Mouse (Mus musculus) midbrain, embryonic 14.5 days (tissue): ENCODE measurements around the gene 1700007K13Rik. TPM values are rescaled to one million over a fixed set of nuclear protein-coding genes. Genes with fewer than 3 reads are reported as not detected.

Source experiments
- ATAC-seq: fragments of 200-750 bp; cut with Nextera tagmentation; 2 replicates; pipeline ENCODE4 v1.8.0; 2017; ENCODE audit warnings: moderate number of reproducible peaks, moderate library complexity; ENCODE audit not compliant: low FRiP score, low TSS enrichment
- DNase-seq: peaks from one replicate; pipeline ENCODE4 v3.0.0-alpha.2; 2015
- H3K27ac ChIP-seq: fragments of 300-500 bp; sonication (generic); replicated peaks from 2 replicates; pipeline ENCODE4 v1.5.1; 2014; ENCODE audit warnings: mild to moderate bottlenecking, low read depth, low read length, moderate library complexity
- H3K27me3 ChIP-seq: fragments of 300-500 bp; sonication (generic); 2 replicates; pipeline ENCODE4 v1.6.1; 2014; ENCODE audit warnings: low read length, control low read depth, mixed read lengths; ENCODE audit not compliant: control insufficient read depth, insufficient read depth
- H3K36me3 ChIP-seq: fragments of 300-500 bp; sonication (generic); 2 replicates; pipeline ENCODE4 v1.6.1; 2014; ENCODE audit warnings: low read length, control low read depth; ENCODE audit not compliant: control insufficient read depth, insufficient read depth
- H3K4me1 ChIP-seq: fragments of 300-500 bp; sonication (generic); 2 replicates; pipeline ENCODE4 v1.6.1; 2014; ENCODE audit warnings: mild to moderate bottlenecking, antibody characterized with exemption, low read length, control low read depth; ENCODE audit not compliant: control insufficient read depth, insufficient read depth
- H3K4me2 ChIP-seq: fragments of 300-500 bp; sonication (generic); 2 replicates; pipeline ENCODE4 v1.6.1; 2014; ENCODE audit warnings: mild to moderate bottlenecking, low read length, moderate library complexity
- H3K4me3 ChIP-seq: fragments of 300-500 bp; sonication (generic); replicated peaks from 2 replicates; pipeline ENCODE4 v1.5.1; 2014; ENCODE audit warnings: low read depth, low read length
- H3K9ac ChIP-seq: fragments of 300-500 bp; sonication (generic); replicated peaks from 2 replicates; pipeline ENCODE4 v1.6.1; 2014; ENCODE audit warnings: mild to moderate bottlenecking, low read length, moderate library complexity
- H3K9me3 ChIP-seq: fragments of 300-500 bp; sonication (generic); 2 replicates; pipeline ENCODE4 v1.6.1; 2016; ENCODE audit warnings: low read length, control low read depth, mixed read lengths; ENCODE audit not compliant: control insufficient read depth
- WGBS: fragments of 180-500 bp; shearing (Covaris S2); extraction: QIAGEN DNeasy Blood & Tissue Kit; methylation state at CpG from one replicate; pipeline ENCODE4 v1.1.7; 2014; 5-methylcytosine and 5-hydroxymethylcytosine counted together
- polyA plus RNA-seq: library from polyadenylated mRNA; unstranded; fragments of >200 nt; fragmentation: Nextera tagmentation; extraction: Ambion mirVana; gene quantifications from 2 replicates; pipeline ENCODE4 v1.2.1, GENCODE M21; 2014

The 1700007K13Rik gene
- polyA plus RNA-seq, 1 experiment from 2014 or later, result 1.4 TPM

DNA sequence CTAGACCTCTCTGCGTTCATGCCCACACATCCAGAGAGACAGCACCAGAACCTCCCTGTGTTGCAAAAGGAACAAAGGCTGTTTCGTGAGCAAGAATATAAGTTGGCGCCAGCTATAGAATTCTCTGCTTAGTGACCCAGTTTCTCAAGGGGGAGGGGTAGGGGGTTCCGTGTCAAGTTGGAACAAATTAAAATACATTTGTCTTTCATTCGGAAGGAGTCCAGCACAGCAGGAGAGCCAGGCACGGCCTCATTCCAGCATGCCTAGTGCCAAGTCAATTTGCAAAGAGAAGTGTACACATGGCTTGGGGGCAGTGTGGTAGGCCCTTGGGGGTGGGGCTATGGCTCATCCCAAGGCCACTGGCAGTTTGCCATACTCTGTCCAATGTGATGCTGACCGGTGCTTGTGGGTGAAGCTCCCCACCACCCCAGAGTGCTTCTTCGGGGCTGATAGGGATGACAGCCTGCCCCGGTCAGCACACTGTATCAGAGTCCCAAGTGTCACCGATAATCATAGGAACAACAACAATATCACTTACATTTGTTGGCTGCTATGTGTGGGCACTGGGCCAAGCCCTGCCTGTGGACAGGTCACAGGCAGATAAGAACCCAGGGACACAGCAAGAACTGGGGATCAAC lies 50.6 kb downstream of the 1700007K13Rik start:
- WGBS, result 38% methylated on average over 10 of the region's 10 CpGs
- Histone ChIP-seq H3K9me3 (no peaks in the 10 kb centered on the region), H3K27ac (peak overlapping the region; percentile 57; the same call in 1 of the 2 replicates), H3K4me2 (no peak overlapping the region), H3K9ac (no peak overlapping the region), H3K27me3 (no peaks in the 10 kb centered on the region), H3K4me3 (no peak overlapping the region), H3K36me3 (no peaks in the 10 kb centered on the region), H3K4me1 (peaks cover 8% of the 10 kb centered on the region; the same call in 1 of the 2 replicates)
- DNase-seq (peak; percentile 61), ATAC-seq (no peak)

DNA sequence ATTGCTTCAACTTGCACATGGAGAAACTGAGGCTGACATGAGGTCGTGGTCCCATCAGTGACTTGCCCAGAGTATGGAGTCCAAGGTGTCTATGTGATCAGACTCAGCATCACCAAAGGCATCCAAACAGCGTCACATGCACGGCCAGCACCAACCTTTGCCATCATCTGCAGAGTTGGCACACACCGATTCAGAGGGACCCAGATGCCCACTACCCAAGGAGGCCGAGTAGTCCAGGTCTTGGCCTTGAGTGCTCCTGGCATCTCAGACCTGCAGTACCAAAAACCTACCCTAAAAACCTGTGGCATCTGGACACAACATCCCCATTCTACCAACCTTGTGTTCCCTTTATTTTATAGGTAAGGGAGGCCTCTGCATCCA lies 51.4 kb downstream of the 1700007K13Rik start:
- Histone ChIP-seq H3K9ac (no peak overlapping the region), H3K4me3 (no peak overlapping the region), H3K27me3 (no peaks in the 10 kb centered on the region), H3K4me1 (peaks cover 9% of the 10 kb centered on the region), H3K36me3 (no peaks in the 10 kb centered on the region), H3K9me3 (no peaks in the 10 kb centered on the region), H3K27ac (peak overlapping the region; percentile 57), H3K4me2 (no peak overlapping the region)
- no peak for DNase-seq
- ATAC-seq, result no peak
- WGBS, result 94% methylated on average over 5 of the region's 5 CpGs

DNA sequence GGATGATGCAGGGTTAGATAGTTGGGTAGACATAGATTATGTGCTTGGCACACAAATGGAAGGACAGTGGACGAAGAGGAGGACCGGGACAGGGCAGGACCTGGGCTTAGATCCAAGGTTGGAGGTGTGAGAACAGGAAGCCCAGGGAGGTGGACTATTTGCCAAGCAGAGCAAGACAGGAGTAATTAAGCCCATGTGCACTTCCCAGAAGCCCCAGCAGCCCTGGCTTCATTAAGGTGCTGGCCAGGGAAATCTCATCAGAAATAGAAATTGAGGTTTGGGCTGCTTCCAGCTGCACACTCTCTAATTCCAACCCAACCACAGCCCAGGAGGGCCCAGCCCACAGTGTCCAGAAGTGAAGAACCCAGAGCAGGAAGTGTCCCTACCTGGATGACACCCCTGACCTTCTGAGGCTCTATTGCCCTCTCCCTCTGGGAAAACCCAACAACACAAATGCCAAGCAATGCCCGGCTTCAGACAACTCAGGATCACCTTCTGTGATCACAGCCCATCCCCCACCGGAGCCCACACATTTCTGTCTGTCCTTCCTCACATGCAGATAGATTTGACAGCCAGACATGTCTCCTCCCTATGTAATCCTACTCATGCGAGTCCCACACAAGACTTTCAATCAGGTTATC lies 51.9 kb downstream of the 1700007K13Rik start:
- Histone ChIP-seq H3K9me3 (no peaks in the 10 kb centered on the region), H3K4me3 (no peak overlapping the region), H3K27ac (no peak overlapping the region), H3K4me2 (no peak overlapping the region), H3K9ac (no peak overlapping the region), H3K27me3 (no peaks in the 10 kb centered on the region), H3K36me3 (no peaks in the 10 kb centered on the region), H3K4me1 (peaks cover 14% of the 10 kb centered on the region)
- no peak for DNase-seq
- no peak for ATAC-seq
- 88% methylated on average over 5 of the region's 5 CpGs for WGBS

DNA sequence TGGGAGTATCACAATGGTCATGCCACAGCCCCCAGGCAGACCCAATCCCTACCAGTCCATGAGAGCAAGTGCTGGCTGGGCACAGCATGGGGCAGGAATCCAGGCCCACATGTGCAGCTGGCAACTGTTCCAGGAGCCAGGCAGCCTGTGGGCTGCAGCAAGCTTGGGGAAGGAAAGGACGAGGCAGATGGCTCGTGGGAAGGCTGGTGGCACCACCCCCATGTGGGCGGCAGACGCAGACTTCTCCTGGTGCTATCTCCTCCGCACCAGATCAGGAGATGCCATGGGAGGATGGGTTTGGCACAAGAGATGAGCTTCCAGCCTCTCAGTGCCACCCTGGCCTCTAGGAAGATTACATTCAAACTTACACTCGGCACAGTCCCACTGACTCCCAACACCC lies 53.2 kb downstream of the 1700007K13Rik start:
- 85% methylated on average over 6 of the region's 6 CpGs for WGBS
- no peak overlapping the region for H3K4me2 ChIP-seq

More for the DNA sequence above, 53.2 kb downstream of the 1700007K13Rik start:
- Histone ChIP-seq H3K4me3 (no peak overlapping the region), H3K9ac (no peak overlapping the region), H3K4me1 (peaks cover 15% of the 10 kb centered on the region), H3K36me3 (no peaks in the 10 kb centered on the region), H3K27ac (no peak overlapping the region), H3K27me3 (no peaks in the 10 kb centered on the region), H3K9me3 (no peaks in the 10 kb centered on the region)
- ATAC-seq, result no peak
- DNase-seq, result no peak

Other genes with a start within 250 kb of the 1700007K13Rik start
- 12.5 and 15.5 TPM in 2 replicates for gene Ppp1r26, start 19.5 kb downstream of the 1700007K13Rik start, polyA plus RNA-seq
- 47.0 and 51.2 TPM in 2 replicates for gene Mrps2, start 1.7 kb upstream of the 1700007K13Rik start, polyA plus RNA-seq
- gene Gbgt1, start 30.6 kb upstream of the 1700007K13Rik start, polyA plus RNA-seq, result 1.3 TPM in 1 of 2 replicates, not detected in the other
- gene Gm10134, start 39.8 kb upstream of the 1700007K13Rik start, polyA plus RNA-seq, result 1.8 TPM in 1 of 2 replicates, not detected in the other
- gene Ralgds, start 46.8 kb upstream of the 1700007K13Rik start, polyA plus RNA-seq, result 97.9 and 101 TPM in 2 replicates
- gene Cel, start 97.1 kb upstream of the 1700007K13Rik start, polyA plus RNA-seq, result not detected in 2 replicates
- gene Gtf3c5, start 117.4 kb upstream of the 1700007K13Rik start, polyA plus RNA-seq, result 30.5 and 31.0 TPM in 2 replicates
- 0.12 TPM in 1 of 2 replicates, not detected in the other for gene Gfi1b, start 155.7 kb upstream of the 1700007K13Rik start, polyA plus RNA-seq
- 23.0 and 32.9 TPM in 2 replicates for gene Tsc1, start 174.9 kb upstream of the 1700007K13Rik start, polyA plus RNA-seq
- 1.1 and 1.6 TPM in 2 replicates for gene Spaca9, start 233.4 kb upstream of the 1700007K13Rik start, polyA plus RNA-seq
- 3.0 and 4.3 TPM in 2 replicates for gene Ak8, start 233.8 kb upstream of the 1700007K13Rik start, polyA plus RNA-seq